Comparison of ENCODE assay signal across 19 mouse cellular contexts in the genomic region with DNA sequence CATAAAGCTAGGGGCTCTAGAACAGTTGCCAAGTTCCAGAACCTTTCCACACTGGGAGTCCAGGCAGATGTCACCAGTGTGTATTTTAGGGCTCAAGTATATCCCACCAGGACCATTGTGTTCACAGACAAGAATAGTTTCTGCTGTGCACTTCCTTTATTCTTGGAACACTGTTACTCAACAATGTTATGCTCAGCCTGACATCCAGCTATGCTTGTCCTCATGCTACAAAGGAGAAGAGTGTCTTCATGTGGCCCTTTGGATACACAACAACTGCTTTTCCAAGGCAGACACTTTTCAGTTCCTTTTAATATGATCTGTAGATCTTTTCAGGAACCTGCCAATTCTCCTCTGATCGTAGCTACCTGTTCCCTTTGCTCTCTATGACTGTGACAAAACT.
"Had no signal": no experiment of that assay in that cellular context is flagged by ENCODE, and none has a peak within 500 bp of the region (broad histone marks: within the 10 kb centered on the region; RNA-seq: fewer than 3 reads in every experiment).

No protein-coding gene starts in this region.

- DNase-seq: kidney, adult 11 months; kidney, adult 8-10 months; kidney, postnatal 10 days; kidney, postnatal 4 days; left cerebral cortex, postnatal 4 days; lung, adult 18-20 months; lung, postnatal 14 days; midbrain, embryonic 14.5 days; right cerebral cortex, adult 18-20 months; right cerebral cortex, postnatal 14 days; right cerebral cortex, postnatal 4 days; thymus, postnatal 25 days had no signal

- H3K4me3 ChIP-seq: kidney, embryonic 15.5 days; limb, embryonic 12.5 days; limb, embryonic 15.5 days; lung, embryonic 15.5 days had no signal

- H3K27me3 ChIP-seq: kidney, embryonic 15.5 days; limb, embryonic 12.5 days; limb, embryonic 15.5 days; lung, embryonic 15.5 days had no signal

- H3K9me3 ChIP-seq: kidney, embryonic 15.5 days; limb, embryonic 12.5 days; limb, embryonic 15.5 days; lung, embryonic 15.5 days had no signal

- H3K4me1 ChIP-seq: kidney, embryonic 15.5 days; limb, embryonic 12.5 days; limb, embryonic 15.5 days; lung, embryonic 15.5 days had no signal

- H3K27ac ChIP-seq: kidney, embryonic 15.5 days; limb, embryonic 12.5 days; limb, embryonic 15.5 days; liver, embryonic 14.5 days; lung, embryonic 15.5 days; macrophage had no signal

- H3K36me3 ChIP-seq: kidney, embryonic 15.5 days; limb, embryonic 12.5 days; limb, embryonic 15.5 days; lung, embryonic 15.5 days had no signal

- H3K9ac ChIP-seq: kidney, embryonic 15.5 days; limb, embryonic 12.5 days; limb, embryonic 15.5 days; liver, embryonic 14.5 days; lung, embryonic 15.5 days had no signal

- H3K4me2 ChIP-seq: kidney, embryonic 15.5 days; limb, embryonic 12.5 days; limb, embryonic 15.5 days; lung, embryonic 15.5 days; midbrain, embryonic 11.5 days had no signal
